Mouse (Mus musculus) liver, postnatal 0 days (tissue): ENCODE results near the gene 4931428L18Rik. TPM values are rescaled to one million over a fixed set of nuclear protein-coding genes. Genes with fewer than 3 reads are reported as not detected.
A peak's percentile ranks its signal among the peaks of the same experiment; 100 is the strongest.
"Not testable (repeated sequence)": the region's sequence is repeated elsewhere in the genome, so short reads cannot be mapped to it uniquely, and the experiment has no call there.

Experiments used
- ATAC-seq: fragments of 200-750 bp; cut with Nextera tagmentation; 2 replicates; pipeline ENCODE4 v1.8.0; 2017; ENCODE audit warnings: mild to moderate bottlenecking, moderate library complexity
- DNase-seq: peaks from one replicate; pipeline ENCODE4 v3.0.0-alpha.2; 2016
- H3K27ac ChIP-seq: fragments of 300-500 bp; sonication (generic); 2 replicates; pipeline ENCODE4 v1.5.1; 2014; ENCODE audit warnings: antibody characterized with exemption, moderate library complexity, mild to moderate bottlenecking, low read depth
- H3K27me3 ChIP-seq: fragments of 300-500 bp; sonication (generic); 2 replicates; pipeline ENCODE4 v1.6.1; 2014; ENCODE audit warnings: low read length, control low read depth, mixed read lengths; ENCODE audit not compliant: insufficient read depth
- H3K36me3 ChIP-seq: fragments of 300-500 bp; sonication (generic); replicated peaks from 2 replicates; pipeline ENCODE4 v1.6.1; 2014; ENCODE audit warnings: mild to moderate bottlenecking, control low read depth, low read length, moderate library complexity, mixed read lengths; ENCODE audit not compliant: insufficient read depth
- H3K4me1 ChIP-seq: fragments of 300-500 bp; sonication (generic); 2 replicates; pipeline ENCODE4 v1.6.1; 2014; ENCODE audit warnings: antibody characterized with exemption, mild to moderate bottlenecking, control low read depth; ENCODE audit not compliant: insufficient read depth
- H3K4me2 ChIP-seq: fragments of 300-500 bp; sonication (generic); 2 replicates; pipeline ENCODE4 v1.6.1; 2014; ENCODE audit warnings: low read depth, mild to moderate bottlenecking, low read length, moderate library complexity, mixed read lengths
- H3K4me3 ChIP-seq: fragments of 300-500 bp; sonication (generic); 2 replicates; pipeline ENCODE4 v1.5.1; 2014; ENCODE audit warnings: low read depth, low read length
- H3K9ac ChIP-seq: fragments of 300-500 bp; sonication (generic); replicated peaks from 2 replicates; pipeline ENCODE4 v1.6.1; 2014; ENCODE audit warnings: mild to moderate bottlenecking, moderate library complexity
- H3K9me3 ChIP-seq: fragments of 300-500 bp; sonication (generic); 2 replicates; pipeline ENCODE4 v1.6.1; 2016; ENCODE audit warnings: mild to moderate bottlenecking, control low read depth, low read length, mixed read lengths
- CTCF ChIP-seq: sonication (generic); IDR thresholded peaks from 2 replicates; pipeline ENCODE4 v1.5.1; 2016; ENCODE audit warnings: antibody characterized with exemption, low read depth
- EP300 ChIP-seq: IDR thresholded peaks from 2 replicates; pipeline ENCODE4 v1.6.1; 2016; ENCODE audit warnings: antibody characterized with exemption, low read depth, mild to moderate bottlenecking
- WGBS: fragments of 180-500 bp; shearing (Covaris S2); extraction: QIAGEN DNeasy Blood & Tissue Kit; methylation state at CpG from one replicate; pipeline ENCODE4 v1.1.7; 2014; ENCODE audit not compliant: insufficient replicate concordance; 5-methylcytosine and 5-hydroxymethylcytosine counted together
- polyA plus RNA-seq: library from polyadenylated mRNA; unstranded; fragments of >200 nt; fragmentation: Nextera tagmentation; extraction: Ambion mirVana; gene quantifications from 2 replicates; pipeline ENCODE4 v1.2.1, GENCODE M21; 2015

4931428L18Rik gene
- polyA plus RNA-seq, 1 experiment from 2014 or later, result 0.32 TPM

- Histone ChIP-seq H3K4me1 (peaks cover 2% of the 10 kb centered on the region; the same call in 1 of the 2 replicates), H3K9ac (0 out of 2 replicates have a peak overlapping the region, but pooled peaks have one; percentile 27), H3K9me3 (no peaks in the 10 kb centered on the region), H3K4me3 (no peak overlapping the region), H3K36me3 (no peaks in the 10 kb centered on the region), H3K4me2 (peak overlapping the region; percentile 55), H3K27me3 (no peaks in the 10 kb centered on the region), H3K27ac (peak overlapping the region; percentile 95)
- ATAC-seq (peak; percentile 91), DNase-seq (peak; percentile 72)
- TF ChIP-seq CTCF (no peak), EP300 (peak; percentile 88)
- 56% methylated on average over 6 of the region's 6 CpGs for WGBS
Measured at GRCm38 (mm10) chr1:31019283-31019682, 203.2 kb downstream of the 4931428L18Rik start.

GRCm38 (mm10) chr1:31017377-31017776 lies 205.1 kb downstream of the 4931428L18Rik start:
- Histone ChIP-seq H3K4me1 (peaks cover 2% of the 10 kb centered on the region; the same call in 1 of the 2 replicates), H3K27me3 (no peaks in the 10 kb centered on the region), H3K9ac (no peak overlapping the region), H3K36me3 (no peaks in the 10 kb centered on the region), H3K27ac (peak overlapping the region; percentile 95), H3K4me2 (no peak overlapping the region), H3K9me3 (no peaks in the 10 kb centered on the region), H3K4me3 (no peak overlapping the region)
- peak; percentile 26 for ATAC-seq
- 51% methylated on average over 5 of the region's 5 CpGs for WGBS
- TF ChIP-seq CTCF (no peak), EP300 (no peak; the same call in 1 of the 2 replicates)
- peak; percentile 31 for DNase-seq

GRCm38 (mm10) chr1:31016068-31016467 lies 206.4 kb downstream of the 4931428L18Rik start:
- Histone ChIP-seq H3K27me3 (no peaks in the 10 kb centered on the region), H3K36me3 (no peaks in the 10 kb centered on the region), H3K9me3 (no peaks in the 10 kb centered on the region), H3K27ac (peak overlapping the region; percentile 95), H3K4me3 (no peak overlapping the region), H3K4me1 (peaks cover 2% of the 10 kb centered on the region; the same call in 1 of the 2 replicates), H3K4me2 (no peak overlapping the region), H3K9ac (no peak overlapping the region)
- WGBS, result 51% methylated on average over 6 of the region's 6 CpGs
- TF ChIP-seq CTCF (no peak), EP300 (peak; percentile 81)
- peak; percentile 16 for DNase-seq
- ATAC-seq, result peak; percentile 62

DNA sequence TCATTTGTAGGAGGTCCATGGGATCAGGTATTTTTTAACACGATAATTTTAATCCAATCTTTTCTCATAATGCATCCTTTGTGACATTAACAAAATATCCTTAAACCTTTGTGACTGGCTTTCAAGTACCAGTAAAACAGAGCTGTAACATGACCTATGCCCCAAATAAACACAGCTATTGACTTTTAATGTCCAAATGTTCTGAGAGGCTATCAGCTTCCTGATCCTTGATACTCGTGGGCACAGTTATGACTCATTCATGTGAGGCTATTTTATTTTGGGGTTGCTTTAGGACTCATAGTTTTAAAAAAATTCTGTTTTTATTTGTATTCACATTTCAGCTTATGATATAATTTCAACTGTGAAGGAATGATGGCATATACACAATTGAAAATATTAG lies 207.2 kb downstream of the 4931428L18Rik start:
- TF ChIP-seq CTCF, result no peak
- no peak for TF ChIP-seq EP300
- no peak overlapping the region for H3K4me2 ChIP-seq
- H3K27me3 ChIP-seq, result no peaks in the 10 kb centered on the region
- H3K9ac ChIP-seq, result no peak overlapping the region
- 47% methylated on average over 2 of the region's 2 CpGs for WGBS
- no peaks in the 10 kb centered on the region for H3K9me3 ChIP-seq
- DNase-seq (no peak), ATAC-seq (no peak)
- no peak overlapping the region for H3K4me3 ChIP-seq
- no peaks in the 10 kb centered on the region; the same call in 1 of the 2 replicates for H3K4me1 ChIP-seq
- H3K27ac ChIP-seq, result peak overlapping the region; percentile 95
- no peaks in the 10 kb centered on the region for H3K36me3 ChIP-seq

- not testable (repeated sequence) for H3K9ac ChIP-seq, H3K36me3 ChIP-seq
Measured at GRCm38 (mm10) chr1:30977868-30978267, 244.6 kb downstream of the 4931428L18Rik start, which contains the start of gene AC153137.1. AC153137.1 (minus strand) TSS chr1:30977968.

GRCm38 (mm10) chr1:30977239-30977638 lies 245.2 kb downstream of the 4931428L18Rik start:
- not testable (repeated sequence) for H3K27me3 ChIP-seq, ATAC-seq, H3K9me3 ChIP-seq, H3K4me1 ChIP-seq, H3K9ac ChIP-seq, H3K27ac ChIP-seq, H3K4me3 ChIP-seq, DNase-seq, H3K36me3 ChIP-seq, H3K4me2 ChIP-seq
- 85% methylated on average over 7 of the region's 7 CpGs for WGBS

More at GRCm38 (mm10) chr1:30977868-30978267, 244.6 kb downstream of the 4931428L18Rik start, which contains the start of gene AC153137.1:
- not testable (repeated sequence) for H3K9me3 ChIP-seq, H3K27me3 ChIP-seq, H3K4me1 ChIP-seq, H3K27ac ChIP-seq, ATAC-seq, H3K4me3 ChIP-seq, H3K4me2 ChIP-seq, DNase-seq
- 75% methylated on average over 5 of the region's 6 CpGs for WGBS
